Mouse (Mus musculus): ENCODE results near the gene Inka1.

GRCm38 (mm10) chr9:107971690-107972541 is 13.8 kb downstream of the Inka1 start:
- TF ChIP-seq CTCF (IDR thresholded peaks at IDR 0.05; ENCODE audit: low read depth) (no peak; the same call in 1 of the 2 replicates), EP300 (IDR thresholded peaks at IDR 0.05; ENCODE audit: low read depth) (peak; percentile 96)

All from liver, postnatal 0 days (tissue).